Mouse (Mus musculus) T-helper 17 cell (primary cell): ENCODE measurements around the gene Ankrd55.

Source experiments
- in situ Hi-C, 2 experiments: fragments of 300-600 bp; cut with MboI, MseI; formaldehyde crosslinking; loops; 1 replicate in 1 of 2; 2 replicates in 1 of 2; pipeline ENCODE4 v1.15.1; 2025; ENCODE audit warnings: high pct_unique_total_duplicates in 2 of 2

The Ankrd55 gene

DNA sequence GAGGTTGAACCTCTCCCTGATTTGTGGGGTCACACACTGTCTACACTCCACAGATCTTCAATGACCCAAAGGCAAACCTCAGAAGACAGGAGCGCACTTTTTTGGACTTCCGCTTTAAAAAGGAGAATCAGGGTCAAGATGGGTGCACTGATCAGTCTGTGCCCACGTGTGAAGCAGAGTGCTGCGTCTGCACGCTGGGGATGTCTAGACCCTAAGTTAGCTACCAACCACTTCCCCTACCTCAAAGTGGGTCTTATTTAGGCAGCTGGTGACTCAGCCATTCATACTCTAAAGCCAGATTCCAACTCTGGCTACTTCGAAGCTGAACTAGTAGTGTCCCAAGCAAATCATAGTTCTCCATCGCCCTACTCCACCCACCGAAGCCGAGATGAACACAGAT, 48.9 kb downstream of the Ankrd55 start:
- in situ Hi-C loops: loop anchor here in 1 of 2 experiments (25.0 kb wide), 1 partner anchor 1825 kb away; no protein-coding TSS in a partner anchor

GRCm38 (mm10) chr13:112340205-112340604, 52.0 kb downstream of the Ankrd55 start:
- in situ Hi-C loops: loop anchor here in 1 of 2 experiments (25.0 kb wide), 1 partner anchor 1822 kb away; no protein-coding TSS in a partner anchor

DNA sequence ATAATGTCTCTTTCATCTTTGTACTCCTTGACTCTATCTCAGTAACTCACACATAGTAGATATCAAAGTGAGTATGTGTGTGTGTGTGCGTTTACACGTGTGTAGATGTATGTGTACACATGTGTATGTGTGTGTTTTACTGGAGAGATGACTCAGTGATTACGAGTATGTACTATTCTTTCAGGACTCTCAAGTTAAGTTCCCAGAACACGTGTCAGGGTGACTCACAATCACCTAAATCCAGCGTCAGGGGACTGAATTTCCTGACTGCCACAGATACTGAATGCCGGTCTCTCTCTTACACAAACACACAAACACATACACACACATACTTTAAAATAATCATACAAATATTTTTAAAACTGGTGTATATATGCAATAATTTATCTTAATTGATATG, 52.5 kb downstream of the Ankrd55 start:
- in situ Hi-C loops: loop anchor here in 1 of 2 experiments (25.0 kb wide), 1 partner anchor 1822 kb away; no protein-coding TSS in a partner anchor

GRCm38 (mm10) chr13:112342971-112343627, 54.8 kb downstream of the Ankrd55 start:
- in situ Hi-C loops: loop anchor here in 1 of 2 experiments (25.0 kb wide), 1 partner anchor 1819 kb away; no protein-coding TSS in a partner anchor

GRCm38 (mm10) chr13:112343628-112344009, 55.4 kb downstream of the Ankrd55 start:
- in situ Hi-C loops: loop anchor here in 1 of 2 experiments (25.0 kb wide), 1 partner anchor 1819 kb away; no protein-coding TSS in a partner anchor

- in situ Hi-C loops: loop anchor here in 1 of 2 experiments (25.0 kb wide), 1 partner anchor 1818 kb away; no protein-coding TSS in a partner anchor
These were observed 56.1 kb downstream of the Ankrd55 start for GRCm38 (mm10) chr13:112344270-112344864.

- in situ Hi-C loops: loop anchor here in 1 of 2 experiments (25.0 kb wide), 1 partner anchor 1817 kb away; no protein-coding TSS in a partner anchor
These were observed 57.3 kb downstream of the Ankrd55 start for GRCm38 (mm10) chr13:112345542-112345941.

- in situ Hi-C loops: loop anchor here in 1 of 2 experiments (25.0 kb wide), 1 partner anchor 1816 kb away; no protein-coding TSS in a partner anchor
These were observed 57.8 kb downstream of the Ankrd55 start for GRCm38 (mm10) chr13:112346031-112346430.

GRCm38 (mm10) chr13:112346659-112347142, 58.5 kb downstream of the Ankrd55 start:
- in situ Hi-C loops: loop anchor here in 1 of 2 experiments (25.0 kb wide), 1 partner anchor 1816 kb away; no protein-coding TSS in a partner anchor

GRCm38 (mm10) chr13:112348250-112348649, 60.0 kb downstream of the Ankrd55 start:
- in situ Hi-C loops: loop anchor here in 1 of 2 experiments (25.0 kb wide), 1 partner anchor 1814 kb away; no protein-coding TSS in a partner anchor

DNA sequence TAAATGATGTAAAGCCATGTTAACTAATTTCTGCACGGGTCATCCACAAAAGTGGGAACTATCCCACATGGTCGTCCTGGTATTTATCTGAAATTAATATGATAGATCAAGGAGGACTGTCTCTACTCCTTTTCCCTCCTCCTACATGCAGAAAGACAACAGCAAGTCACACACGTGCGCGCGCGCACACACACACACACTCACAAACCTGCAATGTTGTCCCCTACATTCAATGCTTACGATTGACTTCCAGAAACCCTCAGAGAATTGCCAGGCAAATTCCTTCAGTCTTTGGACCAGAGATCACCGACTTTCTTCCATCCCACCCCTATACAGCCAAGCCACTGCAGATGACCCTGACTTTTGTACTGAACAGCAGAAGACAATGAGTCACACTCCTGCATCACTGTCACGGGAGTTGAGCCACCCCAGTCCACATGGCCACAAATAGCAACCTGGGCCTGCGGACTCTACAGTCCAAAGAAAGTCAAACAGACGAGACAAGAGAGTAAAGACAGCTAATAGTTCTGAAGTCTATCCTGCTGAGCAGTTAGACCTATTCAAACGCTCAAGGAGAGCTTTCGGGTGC, 60.7 kb downstream of the Ankrd55 start:
- in situ Hi-C loops: loop anchor here in 1 of 2 experiments (25.0 kb wide), 1 partner anchor 1813 kb away; no protein-coding TSS in a partner anchor

DNA sequence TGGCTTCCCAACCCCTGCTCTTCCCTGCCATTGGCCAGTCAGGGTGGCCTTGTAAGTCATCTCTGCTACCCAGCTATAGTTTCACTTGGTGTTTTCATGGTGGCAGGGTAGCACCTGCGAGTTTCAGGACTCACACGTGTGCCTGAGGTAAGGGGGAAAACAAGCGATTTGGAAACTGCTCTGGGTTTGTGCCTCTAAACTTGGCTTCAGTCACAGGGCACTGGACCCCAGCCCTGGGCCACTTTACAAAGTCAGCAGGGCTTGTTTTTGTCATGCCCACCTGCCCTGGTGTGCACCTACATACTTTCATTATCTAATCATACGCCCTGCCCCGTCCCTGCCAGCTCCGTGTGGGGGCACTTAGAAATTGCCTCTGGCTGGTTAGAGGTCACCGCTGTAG, 61.2 kb downstream of the Ankrd55 start:
- in situ Hi-C loops: loop anchor here in 1 of 2 experiments (25.0 kb wide), 1 partner anchor 1813 kb away; no protein-coding TSS in a partner anchor

- in situ Hi-C loops: no loop called here
These were observed 63.7 kb downstream of the Ankrd55 start for GRCm38 (mm10) chr13:112351943-112352342.

- in situ Hi-C loops: no loop called here
These were observed 66.0 kb downstream of the Ankrd55 start for GRCm38 (mm10) chr13:112354109-112354867.

DNA sequence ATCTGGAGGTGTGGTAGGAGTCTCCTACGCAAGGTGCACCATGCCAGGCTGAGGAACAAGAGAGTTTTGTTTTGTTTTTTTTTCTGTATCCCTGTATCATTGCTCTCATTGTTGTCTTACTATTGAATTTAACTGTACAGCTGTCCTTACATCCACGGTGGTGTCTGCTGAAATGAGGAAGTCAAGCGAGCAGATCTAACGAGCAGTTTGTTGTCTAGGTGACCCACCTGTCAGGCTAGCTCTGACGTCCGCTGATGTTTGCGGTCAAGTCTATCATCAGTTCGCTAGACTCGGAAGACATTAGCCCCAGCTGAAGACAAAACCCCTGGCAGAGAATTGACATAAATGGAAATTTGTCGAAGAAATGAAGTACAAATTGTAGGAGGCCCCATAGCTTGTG, 66.7 kb downstream of the Ankrd55 start:
- in situ Hi-C loops: no loop called here

DNA sequence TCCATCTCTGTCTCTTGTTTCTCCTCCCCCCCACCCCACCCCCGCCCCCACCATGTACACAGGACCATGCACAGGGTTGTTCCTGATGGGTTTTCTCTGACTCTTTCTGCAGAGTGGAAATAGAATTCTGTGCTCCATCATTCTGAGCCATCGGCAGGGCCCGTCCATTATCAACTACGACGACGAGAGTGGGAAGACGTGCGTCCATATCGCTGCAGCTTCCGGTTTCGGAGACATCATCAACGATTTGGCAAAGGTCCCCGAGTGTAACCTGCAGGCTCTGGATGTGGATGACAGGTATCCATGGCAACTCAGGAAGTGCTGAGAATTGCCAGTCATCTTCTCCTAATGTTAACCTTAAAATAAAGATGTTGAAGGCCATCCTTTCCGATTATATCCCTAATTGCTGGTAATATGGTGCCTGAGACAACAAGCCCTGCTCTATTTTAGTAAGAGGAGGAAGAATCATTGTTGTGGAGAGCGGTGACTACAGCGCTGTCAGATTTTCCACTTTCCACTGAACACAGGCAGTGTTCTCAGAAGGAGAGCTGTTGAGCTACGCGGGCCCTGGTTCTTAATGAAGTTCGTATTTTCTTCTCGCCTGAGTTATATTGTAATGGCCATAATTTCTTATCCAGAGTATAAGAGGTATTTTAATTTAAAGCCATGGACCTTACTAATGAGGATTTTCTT, 67.7 kb downstream of the Ankrd55 start:
- in situ Hi-C loops: no loop called here

- in situ Hi-C loops: no loop called here
These were observed 73.3 kb downstream of the Ankrd55 start for GRCm38 (mm10) chr13:112361575-112361974.

GRCm38 (mm10) chr13:112363218-112363617, 75.0 kb downstream of the Ankrd55 start:
- in situ Hi-C loops: no loop called here

- in situ Hi-C loops: no loop called here
These were observed 75.5 kb downstream of the Ankrd55 start for GRCm38 (mm10) chr13:112363746-112364145.

DNA sequence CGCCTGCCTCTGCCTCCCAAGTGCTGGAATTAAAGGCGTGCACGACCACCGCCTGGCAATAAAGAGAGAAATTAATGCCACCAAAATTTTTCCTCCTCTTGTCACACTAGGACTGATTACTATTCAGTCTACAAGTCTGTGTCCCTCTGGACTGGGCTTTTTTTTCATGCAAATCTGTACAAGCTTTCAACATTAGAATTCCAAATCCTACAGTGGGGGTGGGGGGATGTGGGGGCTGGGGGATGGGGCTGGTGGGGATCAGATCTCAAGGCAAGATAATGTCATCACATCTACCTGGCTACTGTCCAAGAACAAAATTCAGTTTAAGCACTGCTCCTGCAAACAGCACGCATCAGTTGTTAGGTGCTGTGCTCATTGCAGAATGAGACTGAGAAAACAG, 76.4 kb downstream of the Ankrd55 start:
- in situ Hi-C loops: no loop called here
